Mouse (Mus musculus) midbrain, embryonic 10.5 days (tissue): Measurements from ENCODE around the gene Sct. TPM values are rescaled to one million over a fixed set of nuclear protein-coding genes. Genes with fewer than 3 reads are reported as not detected.

Experiments
- DNase-seq: peaks from one replicate; pipeline ENCODE4 v3.0.0-alpha.2; 2017; ENCODE audit warnings: low spot score
- H3K27ac ChIP-seq: fragments of 300-500 bp; sonication (generic); replicated peaks from 2 replicates; pipeline ENCODE4 v1.5.1; 2016; ENCODE audit warnings: mild to moderate bottlenecking
- H3K27me3 ChIP-seq: fragments of 300-500 bp; sonication (generic); 2 replicates; pipeline ENCODE4 v1.6.1; 2016; ENCODE audit warnings: low read depth, mild to moderate bottlenecking; ENCODE audit not compliant: poor library complexity, severe bottlenecking
- H3K36me3 ChIP-seq: fragments of 300-500 bp; sonication (generic); 2 replicates; pipeline ENCODE4 v1.6.1; 2016; ENCODE audit warnings: mild to moderate bottlenecking, moderate library complexity
- H3K4me1 ChIP-seq: fragments of 300-500 bp; sonication (generic); 2 replicates; pipeline ENCODE4 v1.6.1; 2016
- H3K4me3 ChIP-seq: fragments of 300-500 bp; sonication (generic); 2 replicates; pipeline ENCODE4 v1.5.1; 2016; ENCODE audit warnings: mild to moderate bottlenecking, moderate library complexity
- H3K9me3 ChIP-seq: fragments of 300-500 bp; sonication (generic); replicated peaks from 2 replicates; pipeline ENCODE4 v1.6.1; 2016; ENCODE audit warnings: mild to moderate bottlenecking
- WGBS: fragments of 180-500 bp; shearing (Covaris S2); methylation state at CpG from one replicate; pipeline ENCODE4 v1.1.7; 2016; 5-methylcytosine and 5-hydroxymethylcytosine counted together
- polyA plus RNA-seq: library from polyadenylated mRNA; unstranded; fragments of >200 nt; fragmentation: Nextera tagmentation; extraction: Ambion mirVana; gene quantifications from 2 replicates; pipeline ENCODE4 v1.2.1, GENCODE M21; 2016

Sct gene
- polyA plus RNA-seq, 1 experiment from 2014 or later, result 2.4 TPM

- 84% methylated on average over 1 of the region's 1 CpGs for WGBS
- peaks cover 98% of the 10 kb centered on the region for H3K36me3 ChIP-seq
- no peak overlapping the region for H3K27ac ChIP-seq
- H3K27me3 ChIP-seq, result no peaks in the 10 kb centered on the region
- no peak for DNase-seq
- no peaks in the 10 kb centered on the region for H3K4me1 ChIP-seq
- no peak overlapping the region for H3K4me3 ChIP-seq
- H3K9me3 ChIP-seq, result no peaks in the 10 kb centered on the region
Observed at GRCm38 (mm10) chr7:141302702-141303268, 23.9 kb upstream of the Sct start.

GRCm38 (mm10) chr7:141301386-141301785 lies 22.5 kb upstream of the Sct start:
- H3K36me3 ChIP-seq, result peaks cover 98% of the 10 kb centered on the region
- no peak for DNase-seq
- H3K4me1 ChIP-seq, result no peaks in the 10 kb centered on the region
- 95% methylated on average over 9 of the region's 9 CpGs for WGBS
- H3K4me3 ChIP-seq, result no peak overlapping the region
- H3K27me3 ChIP-seq, result peaks cover 5% of the 10 kb centered on the region
- no peak overlapping the region for H3K27ac ChIP-seq
- no peaks in the 10 kb centered on the region for H3K9me3 ChIP-seq

GRCm38 (mm10) chr7:141299175-141299574 lies 20.2 kb upstream of the Sct start:
- peaks cover 77% of the 10 kb centered on the region for H3K36me3 ChIP-seq
- H3K4me3 ChIP-seq, result no peak overlapping the region
- peaks cover 27% of the 10 kb centered on the region for H3K27me3 ChIP-seq
- 93% methylated on average over 8 of the region's 8 CpGs for WGBS
- H3K27ac ChIP-seq, result no peak overlapping the region
- DNase-seq, result no peak
- H3K4me1 ChIP-seq, result peaks cover 9% of the 10 kb centered on the region
- no peaks in the 10 kb centered on the region for H3K9me3 ChIP-seq

- no peak for DNase-seq
- peaks cover 38% of the 10 kb centered on the region for H3K27me3 ChIP-seq
- H3K36me3 ChIP-seq, result peaks cover 66% of the 10 kb centered on the region
- no peak overlapping the region for H3K4me3 ChIP-seq
- peaks cover 20% of the 10 kb centered on the region for H3K4me1 ChIP-seq
- no peak overlapping the region for H3K27ac ChIP-seq
- 84% methylated on average over 3 of the region's 3 CpGs for WGBS
- H3K9me3 ChIP-seq, result no peaks in the 10 kb centered on the region
Observed at GRCm38 (mm10) chr7:141297926-141298650, 19.2 kb upstream of the Sct start.

GRCm38 (mm10) chr7:141294479-141294878 lies 15.5 kb upstream of the Sct start:
- H3K4me3 ChIP-seq, result peak overlapping the region; percentile 52
- 6% methylated on average over 20 of the region's 22 CpGs for WGBS
- H3K4me1 ChIP-seq, result peaks cover 37% of the 10 kb centered on the region
- peaks cover 30% of the 10 kb centered on the region for H3K36me3 ChIP-seq
- H3K9me3 ChIP-seq, result no peaks in the 10 kb centered on the region
- peaks cover 74% of the 10 kb centered on the region for H3K27me3 ChIP-seq
- peak overlapping the region; percentile 10; the same call in 1 of the 2 replicates for H3K27ac ChIP-seq
- DNase-seq, result no peak

- DNase-seq, result peak; percentile 68
- Histone ChIP-seq H3K36me3 (peaks cover 25% of the 10 kb centered on the region), H3K27me3 (peaks cover 74% of the 10 kb centered on the region), H3K9me3 (no peaks in the 10 kb centered on the region), H3K27ac (peak overlapping the region; percentile 10; the same call in 1 of the 2 replicates), H3K4me1 (peaks cover 37% of the 10 kb centered on the region), H3K4me3 (peak overlapping the region; percentile 52)
- WGBS, result 1% methylated on average over 53 of the region's 53 CpGs
Observed at GRCm38 (mm10) chr7:141293852-141294471, 15.0 kb upstream of the Sct start.

GRCm38 (mm10) chr7:141292583-141293388 lies 13.9 kb upstream of the Sct start:
- peak; percentile 45 for DNase-seq
- peak overlapping the region; percentile 61 for H3K4me3 ChIP-seq
- peaks cover 74% of the 10 kb centered on the region for H3K27me3 ChIP-seq
- WGBS, result 19% methylated on average over 15 of the region's 15 CpGs
- H3K9me3 ChIP-seq, result no peaks in the 10 kb centered on the region
- H3K36me3 ChIP-seq, result peaks cover 15% of the 10 kb centered on the region
- H3K27ac ChIP-seq, result peak overlapping the region; percentile 74; the same call in 1 of the 2 replicates
- H3K4me1 ChIP-seq, result peaks cover 37% of the 10 kb centered on the region

GRCm38 (mm10) chr7:141291921-141292582 lies 13.1 kb upstream of the Sct start, which contains the start of gene Drd4:
Gene Drd4, plus strand, starts transcription at chr7:141292006.
- H3K4me3 ChIP-seq, result peak within 1 kb of the TSS; percentile 61
- peaks cover 37% of the 10 kb centered on the region for H3K4me1 ChIP-seq
- WGBS, result 1% methylated on average over 46 of the region's 46 CpGs
- peaks cover 8% of the 10 kb centered on the region for H3K36me3 ChIP-seq
- H3K27ac ChIP-seq, result peak within 1 kb of the TSS; percentile 74
- peaks cover 74% of the 10 kb centered on the region for H3K27me3 ChIP-seq
- peak; percentile 67 for DNase-seq
- H3K9me3 ChIP-seq, result no peaks in the 10 kb centered on the region

- peaks cover 36% of the 10 kb centered on the region for H3K27me3 ChIP-seq
- H3K9me3 ChIP-seq, result no peaks in the 10 kb centered on the region
- no peak for DNase-seq
- no peak overlapping the region for H3K27ac ChIP-seq
- WGBS, result 85% methylated on average over 3 of the region's 3 CpGs
- no peak overlapping the region for H3K4me3 ChIP-seq
- no peaks in the 10 kb centered on the region for H3K36me3 ChIP-seq
- H3K4me1 ChIP-seq, result peaks cover 17% of the 10 kb centered on the region
Observed at GRCm38 (mm10) chr7:141288042-141288441, 9.1 kb upstream of the Sct start.

GRCm38 (mm10) chr7:141282756-141283155 lies 3.8 kb upstream of the Sct start:
- no peak overlapping the region for H3K27ac ChIP-seq
- H3K4me1 ChIP-seq, result peaks cover 24% of the 10 kb centered on the region
- H3K36me3 ChIP-seq, result no peaks in the 10 kb centered on the region
- H3K9me3 ChIP-seq, result no peaks in the 10 kb centered on the region
- 87% methylated on average over 4 of the region's 4 CpGs for WGBS
- H3K4me3 ChIP-seq, result no peak overlapping the region
- no peak for DNase-seq
- H3K27me3 ChIP-seq, result peaks cover 34% of the 10 kb centered on the region

- Histone ChIP-seq H3K36me3 (no peaks in the 10 kb centered on the region), H3K27me3 (peaks cover 47% of the 10 kb centered on the region), H3K4me1 (peaks cover 32% of the 10 kb centered on the region), H3K4me3 (no peak overlapping the region), H3K9me3 (no peaks in the 10 kb centered on the region), H3K27ac (no peak overlapping the region)
- WGBS, result 72% methylated on average over 6 of the region's 6 CpGs
- no peak for DNase-seq
Observed at GRCm38 (mm10) chr7:141281442-141281841, 2.5 kb upstream of the Sct start.
